Mouse (Mus musculus) ES-E14 (cell line): ENCODE measurements around the gene Phc1.

Source experiments
- CHD2 ChIP-seq: IDR thresholded peaks from 2 replicates; pipeline ENCODE4 v1.6.1; 2014; ENCODE audit warnings: mild to moderate bottlenecking, low read depth, low read length, inconsistent platforms
- MAFK ChIP-seq: IDR thresholded peaks from 2 replicates; pipeline ENCODE4 v1.6.1; 2014; ENCODE audit warnings: mild to moderate bottlenecking, low read depth, low read length, inconsistent platforms; ENCODE audit not compliant: insufficient read depth

DNA sequence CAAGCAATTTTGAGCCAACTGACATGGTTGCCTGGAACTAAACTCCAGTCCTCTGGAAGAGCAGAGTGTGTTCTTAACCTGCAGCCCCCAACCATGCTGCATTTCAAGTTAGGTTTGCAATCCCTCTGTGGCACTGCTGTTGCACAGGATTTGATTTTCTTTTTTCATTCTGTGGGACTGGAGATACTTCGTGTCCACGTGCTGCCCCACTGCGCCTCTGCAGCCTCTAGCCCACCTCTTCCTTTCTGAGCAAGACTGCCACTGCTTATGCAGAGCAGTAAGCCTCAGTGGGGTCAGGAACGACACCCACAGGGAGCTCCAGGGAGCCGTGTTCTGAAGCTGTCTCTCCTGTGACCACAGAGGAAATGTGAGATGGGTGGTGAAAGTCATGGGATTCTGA lies 45.4 kb upstream of the Phc1 start:
- no peak for TF ChIP-seq MAFK
- TF ChIP-seq CHD2, result no peak
